Mouse (Mus musculus) heart, adult 2 months (tissue): ENCODE data around the gene Prkag2. TPM values are rescaled to one million over a fixed set of nuclear protein-coding genes. Genes with fewer than 3 reads are reported as not detected.
A peak's percentile ranks its signal among the peaks of the same experiment; 100 is the strongest.

Source experiments
- DNase-seq, 2 experiments: peaks; one replicate each; pipeline ENCODE4 v3.0.0; 2021
- H3K27ac ChIP-seq: fragments of 200-600 bp; 2 replicates; pipeline ENCODE4 v1.8.1; 2022
- H3K27me3 ChIP-seq: fragments of 200-500 bp; 2 replicates; pipeline ENCODE4 v1.6.1; 2012; ENCODE audit warnings: mild to moderate bottlenecking, low read length, inconsistent platforms, mixed read lengths; ENCODE audit not compliant: control insufficient read depth, insufficient read depth
- H3K36me3 ChIP-seq: fragments of 200-500 bp; 2 replicates; pipeline ENCODE4 v1.6.1; 2012; ENCODE audit warnings: low read length, inconsistent platforms; ENCODE audit not compliant: control insufficient read depth, insufficient read depth
- H3K4me1 ChIP-seq: fragments of 200-500 bp; 2 replicates; pipeline ENCODE4 v1.6.1; 2011; ENCODE audit warnings: low read length; ENCODE audit not compliant: control insufficient read depth, insufficient read depth
- H3K4me3 ChIP-seq: fragments of 200-600 bp; 2 replicates; pipeline ENCODE4 v1.8.1; 2022
- H3K79me2 ChIP-seq: fragments of 200-500 bp; replicated peaks from 2 replicates; pipeline ENCODE4 v1.6.1; 2012; ENCODE audit warnings: mild to moderate bottlenecking, inconsistent platforms, low read length, moderate library complexity, mixed read lengths; ENCODE audit not compliant: control insufficient read depth, insufficient read depth
- H3K9ac ChIP-seq: fragments of 200-500 bp; 2 replicates; pipeline ENCODE4 v1.6.1; 2012; ENCODE audit warnings: low read depth, mild to moderate bottlenecking, control low read depth, inconsistent platforms, low read length, mixed read lengths
- CTCF ChIP-seq: fragments of 200-600 bp; IDR thresholded peaks from 2 replicates; pipeline ENCODE4 v1.8.1; 2022; ENCODE audit warnings: antibody characterized with exemption, mild to moderate bottlenecking, moderate library complexity
- EP300 ChIP-seq: fragments of 200-500 bp; IDR thresholded peaks from 2 replicates; pipeline ENCODE4 v1.6.1; 2011; ENCODE audit warnings: low read depth, low read length, control low read depth; ENCODE audit not compliant: insufficient read depth
- POLR2A ChIP-seq: fragments of 200-500 bp; IDR thresholded peaks from 2 replicates; pipeline ENCODE4 v1.6.1; 2011; ENCODE audit warnings: mild to moderate bottlenecking, low read depth, low read length, control low read depth; ENCODE audit not compliant: insufficient read depth
- WGBS: fragments of 180-500 bp; shearing (Covaris S2); methylation state at CpG from one replicate; pipeline ENCODE4 v1.1.7; 2018; 5-methylcytosine and 5-hydroxymethylcytosine counted together
- intact Hi-C: fragments of 180-260 bp; cut with DNase I; formaldehyde crosslinking; loops from one replicate; pipeline ENCODE4 v1.15.1; 2025
- polyA plus RNA-seq: library from polyadenylated mRNA; depleted of rRNA; stranded (reverse); fragments of >200 nt; gene quantifications from 2 replicates; pipeline ENCODE4 v1.2.3, GENCODE M21; 2012
- total RNA-seq, 2 experiments: library from RNA; stranded (reverse); gene quantifications; 2 replicates each; pipeline ENCODE4 v1.2.3; 2021

Prkag2 gene
- total and polyA plus RNA-seq, 3 experiments, result 23.9 to 25.9 (median 25.2) TPM

- H3K27me3 ChIP-seq, result no peaks in the 10 kb centered on the region
- H3K9ac ChIP-seq, result no peak overlapping the region
- peak; percentile 89 to 91 for DNase-seq
- peaks cover 7% of the 10 kb centered on the region for H3K4me1 ChIP-seq
- WGBS, result 3% methylated on average over 9 of the region's 9 CpGs
- no peaks in the 10 kb centered on the region for H3K36me3 ChIP-seq
- peak; percentile 96 for TF ChIP-seq CTCF
- TF ChIP-seq EP300, result peak; percentile 67
- TF ChIP-seq POLR2A, result 0 out of 2 replicates have a peak, but pooled peaks have one; percentile 11
- intact Hi-C loops, result loop anchor here (2.0 to 5.0 kb wide), 5 partner anchors 168 to 822 kb away; partner anchors contain the start of gene Rheb
- peak overlapping the region; percentile 8; the same call in 1 of the 2 replicates for H3K4me3 ChIP-seq
- H3K27ac ChIP-seq, result no peak overlapping the region
- H3K79me2 ChIP-seq, result no peaks in the 10 kb centered on the region
These were observed 90.0 kb downstream of the Prkag2 start for GRCm38 (mm10) chr5:25010438-25010892.

- no peak overlapping the region for H3K9ac ChIP-seq
- no peak overlapping the region for H3K27ac ChIP-seq
- no peaks in the 10 kb centered on the region for H3K79me2 ChIP-seq
- intact Hi-C loops, result loop anchor here (2.0 to 5.0 kb wide), 5 partner anchors 167 to 823 kb away; partner anchors contain the start of gene Rheb
- H3K27me3 ChIP-seq, result no peaks in the 10 kb centered on the region
- no peak for TF ChIP-seq CTCF
- no peak for TF ChIP-seq EP300
- no peak for TF ChIP-seq POLR2A
- WGBS, result 90% methylated on average over 3 of the region's 3 CpGs
- no peak overlapping the region for H3K4me3 ChIP-seq
- H3K36me3 ChIP-seq, result no peaks in the 10 kb centered on the region
- peaks cover 7% of the 10 kb centered on the region for H3K4me1 ChIP-seq
- DNase-seq, result no peak
These were observed 90.7 kb downstream of the Prkag2 start for GRCm38 (mm10) chr5:25009770-25010169.

GRCm38 (mm10) chr5:25008966-25009365 lies 91.5 kb downstream of the Prkag2 start:
- Histone ChIP-seq H3K27ac (no peak overlapping the region), H3K79me2 (no peaks in the 10 kb centered on the region), H3K36me3 (no peaks in the 10 kb centered on the region), H3K9ac (no peak overlapping the region), H3K27me3 (no peaks in the 10 kb centered on the region), H3K4me3 (no peak overlapping the region), H3K4me1 (peaks cover 7% of the 10 kb centered on the region)
- no peak for TF ChIP-seq POLR2A
- no peak for TF ChIP-seq CTCF
- TF ChIP-seq EP300, result no peak
- no peak for DNase-seq
- intact Hi-C loops, result no loop called here
- 83% methylated on average over 3 of the region's 3 CpGs for WGBS

GRCm38 (mm10) chr5:25006848-25007247 lies 93.6 kb downstream of the Prkag2 start:
- DNase-seq, result peak; percentile 80 to 81
- Histone ChIP-seq H3K27me3 (no peaks in the 10 kb centered on the region), H3K4me3 (no peak overlapping the region), H3K27ac (no peak overlapping the region), H3K79me2 (no peaks in the 10 kb centered on the region), H3K9ac (no peak overlapping the region), H3K4me1 (peaks cover 7% of the 10 kb centered on the region), H3K36me3 (no peaks in the 10 kb centered on the region)
- intact Hi-C loops, result no loop called here
- TF ChIP-seq POLR2A, result no peak
- TF ChIP-seq EP300, result 0 out of 2 replicates have a peak, but pooled peaks have one; percentile 72
- TF ChIP-seq CTCF, result peak; percentile 92
- 30% methylated on average over 8 of the region's 8 CpGs for WGBS

GRCm38 (mm10) chr5:25005532-25006129 lies 94.8 kb downstream of the Prkag2 start:
- intact Hi-C loops, result no loop called here
- H3K4me1 ChIP-seq, result peaks cover 5% of the 10 kb centered on the region
- no peak for TF ChIP-seq EP300
- no peak for TF ChIP-seq POLR2A
- TF ChIP-seq CTCF, result no peak
- no peaks in the 10 kb centered on the region for H3K36me3 ChIP-seq
- peak in 1 of 2 experiments; percentile 29 for DNase-seq
- no peaks in the 10 kb centered on the region for H3K79me2 ChIP-seq
- no peak overlapping the region for H3K9ac ChIP-seq
- no peak overlapping the region for H3K27ac ChIP-seq
- WGBS, result 44% methylated on average over 6 of the region's 6 CpGs
- no peaks in the 10 kb centered on the region for H3K27me3 ChIP-seq
- no peak overlapping the region for H3K4me3 ChIP-seq

- no peaks in the 10 kb centered on the region for H3K27me3 ChIP-seq
- H3K4me3 ChIP-seq, result no peak overlapping the region
- 55% methylated on average over 8 of the region's 8 CpGs for WGBS
- peak in 1 of 2 experiments; percentile 46 for DNase-seq
- TF ChIP-seq EP300, result no peak
- no peak for TF ChIP-seq CTCF
- no peak for TF ChIP-seq POLR2A
- intact Hi-C loops, result no loop called here
- no peaks in the 10 kb centered on the region for H3K79me2 ChIP-seq
- H3K27ac ChIP-seq, result no peak overlapping the region
- H3K9ac ChIP-seq, result no peak overlapping the region
- H3K4me1 ChIP-seq, result no peaks in the 10 kb centered on the region
- no peaks in the 10 kb centered on the region for H3K36me3 ChIP-seq
These were observed 99.0 kb downstream of the Prkag2 start for GRCm38 (mm10) chr5:25001391-25001794.
